8 mouse cellular contexts compared by ENCODE assay signal in genomic region chr7:109021428-109021827, GRCm38 (mm10).
DNase-seq lines count a peak whose midpoint lies in the region; ATAC-seq and TF ChIP-seq lines count a peak whose summit lies in the region.

No protein-coding gene starts in this region.

- no peak for TF ChIP-seq POLR2A in bone marrow, adult 2 months (IDR thresholded peaks at IDR 0.05; ENCODE audit: borderline replicate concordance, control insufficient read depth, low read depth, low read length)

- DNase-seq in CD4-positive, CD25-positive, alpha-beta regulatory T cell, adult 2 months (ENCODE audit: low read depth, low spot score), result peak; percentile 64
- DNase-seq in embryonic facial prominence, embryonic 11.5 days (ENCODE audit: low spot score), result peak; percentile 75
- peak; percentile 25 for DNase-seq in large intestine, adult 2 months (ENCODE audit: low read depth, low spot score)
- peak; percentile 48 for DNase-seq in lung, postnatal 25 days (ENCODE audit: low spot score)
- peak; percentile 60 for DNase-seq in retina, postnatal 7 days (ENCODE audit: low read depth, low spot score)

- no peaks in the 10 kb centered on the region for H3K9me3 ChIP-seq in embryonic facial prominence, embryonic 11.5 days (replicated peaks; ENCODE audit: control insufficient read depth, low read length)

- no peaks in the 10 kb centered on the region for H3K36me3 ChIP-seq in embryonic facial prominence, embryonic 11.5 days (replicated peaks; ENCODE audit: control insufficient read depth, insufficient read depth, low read depth, low read length)

- H3K4me3 ChIP-seq in bone marrow, adult 2 months (replicated peaks; ENCODE audit: control insufficient read depth, low read depth, low read length), result no peak overlapping the region
- no peak overlapping the region for H3K4me3 ChIP-seq in embryonic facial prominence, embryonic 11.5 days (ENCODE audit: low read depth, low read length)

- H3K4me2 ChIP-seq in embryonic facial prominence, embryonic 11.5 days (ENCODE audit: low read depth, low read length), result no peak overlapping the region

- ATAC-seq in CD4-positive, CD25-positive, alpha-beta regulatory T cell, adult 4 months, result no peak
- no peak for ATAC-seq in embryonic facial prominence, embryonic 11.5 days (replicated peaks; ENCODE audit: insufficient number of reproducible peaks, low FRiP score, low TSS enrichment, low read depth)
- ATAC-seq in hematopoietic stem cell, adult 5-6 weeks (replicated peaks in 1 of 2; ENCODE audit: insufficient read depth in 1 of 2, low FRiP score in 2 of 2, low TSS enrichment in 1 of 2, low read depth in 1 of 2, poor library complexity in 2 of 2, severe bottlenecking in 2 of 2), result peak; percentile 87 to 89

- peak; percentile 65 for TF ChIP-seq CTCF in bone marrow, adult 2 months (IDR thresholded peaks at IDR 0.05; ENCODE audit: control insufficient read depth, insufficient read depth, low read length)

- no peaks in the 10 kb centered on the region for H3K27me3 ChIP-seq in embryonic facial prominence, embryonic 11.5 days (ENCODE audit: control insufficient read depth, insufficient read depth, low read length)

- H3K4me1 ChIP-seq in bone marrow, adult 2 months (ENCODE audit: control insufficient read depth, insufficient read depth, low read length), result no peaks in the 10 kb centered on the region
- no peaks in the 10 kb centered on the region for H3K4me1 ChIP-seq in embryonic facial prominence, embryonic 11.5 days (ENCODE audit: control insufficient read depth, insufficient read depth, low read length)

- 10% methylated on average over 3 of the region's 3 CpGs for WGBS in bone marrow, adult 2 months
- 18% methylated on average over 3 of the region's 3 CpGs for WGBS in embryonic facial prominence, embryonic 11.5 days
- 16% methylated on average over 3 of the region's 3 CpGs for WGBS in large intestine, adult 2 months

- H3K27ac ChIP-seq in bone marrow, adult 2 months (ENCODE audit: control insufficient read depth, insufficient read depth, low read depth, low read length, poor library complexity), result no peak overlapping the region
- H3K27ac ChIP-seq in embryonic facial prominence, embryonic 11.5 days (replicated peaks; ENCODE audit: low read depth, low read length), result no peak overlapping the region

- no peak overlapping the region for H3K9ac ChIP-seq in embryonic facial prominence, embryonic 11.5 days (replicated peaks; ENCODE audit: low read length)

Comparison
In these comparisons a context has a peak if more than half of its experiments do, and no peak if none do; other contexts are left out.
1. DNase-seq: peak in every context shown above with its lines; median percentile 75 in embryonic facial prominence, embryonic 11.5 days; 64 in CD4-positive, CD25-positive, alpha-beta regulatory T cell, adult 2 months; 60 in retina, postnatal 7 days; 48 in lung, postnatal 25 days; 25 in large intestine, adult 2 months.
2. ATAC-seq: peak in hematopoietic stem cell, adult 5-6 weeks (2 of 2); none in CD4-positive, CD25-positive, alpha-beta regulatory T cell, adult 4 months (single experiment) and embryonic facial prominence, embryonic 11.5 days (single experiment).